Mouse (Mus musculus): Measurements from ENCODE around the gene Atp2b1. TPM values are rescaled to one million over a fixed set of nuclear protein-coding genes. Genes with fewer than 3 reads are reported as not detected.

Atp2b1 gene
- total and polyA plus RNA-seq, 2 experiments from 2014 or later, result 154 to 338 TPM

DNA sequence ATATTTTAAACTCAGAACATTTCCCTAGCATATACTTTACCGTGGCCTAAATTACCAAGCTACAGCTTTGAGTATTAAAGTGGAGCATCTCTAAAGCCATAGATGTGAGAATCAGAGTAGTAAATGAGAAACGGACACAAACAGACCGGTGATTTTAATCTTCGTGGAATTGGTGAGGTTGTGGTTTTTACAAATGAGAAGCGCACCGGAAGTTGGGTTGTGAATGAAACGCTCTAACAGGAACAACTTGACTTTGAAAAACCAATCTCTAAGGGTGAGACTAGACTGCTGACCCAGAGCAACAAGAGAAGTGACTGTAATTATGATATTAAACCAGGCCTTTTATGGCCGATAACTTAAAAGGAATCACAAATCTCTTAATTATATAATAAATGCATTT lies 16.7 kb upstream of the Atp2b1 start:
- no peaks in the 10 kb centered on the region for H3K4me1 ChIP-seq (ENCODE audit: insufficient read depth, low read length)
- DNase-seq (ENCODE audit: low spot score) (no peak), ATAC-seq (no peak)
- H3K9ac ChIP-seq (replicated peaks; ENCODE audit: low read length), result no peak overlapping the region
- no peaks in the 10 kb centered on the region for H3K9me3 ChIP-seq (ENCODE audit: low read length)
- 94% methylated on average over 8 of the region's 8 CpGs for WGBS
- H3K4me3 ChIP-seq (ENCODE audit: low read length), result no peak overlapping the region
- TF ChIP-seq CTCF (IDR thresholded peaks at IDR 0.05; ENCODE audit: low read depth), result no peak
- no peak overlapping the region for H3K27ac ChIP-seq
- no peak overlapping the region for H3K4me2 ChIP-seq (ENCODE audit: low read depth, low read length)
- H3K36me3 ChIP-seq (ENCODE audit: insufficient read depth, low read length), result no peaks in the 10 kb centered on the region
- H3K27me3 ChIP-seq (ENCODE audit: insufficient read depth, low read length), result no peaks in the 10 kb centered on the region

- 79% methylated on average over 4 of the region's 4 CpGs for WGBS
- no peak overlapping the region for H3K4me2 ChIP-seq (ENCODE audit: low read depth, low read length)
- H3K27ac ChIP-seq, result no peak overlapping the region
- DNase-seq (ENCODE audit: low spot score) (no peak), ATAC-seq (no peak)
- H3K4me1 ChIP-seq (ENCODE audit: insufficient read depth, low read length), result no peaks in the 10 kb centered on the region
- H3K9me3 ChIP-seq (ENCODE audit: low read length), result no peaks in the 10 kb centered on the region
- no peak for TF ChIP-seq CTCF (IDR thresholded peaks at IDR 0.05; ENCODE audit: low read depth)
- H3K27me3 ChIP-seq (ENCODE audit: insufficient read depth, low read length), result no peaks in the 10 kb centered on the region
- H3K36me3 ChIP-seq (ENCODE audit: insufficient read depth, low read length), result no peaks in the 10 kb centered on the region
- H3K4me3 ChIP-seq (ENCODE audit: low read length), result no peak overlapping the region
- no peak overlapping the region for H3K9ac ChIP-seq (replicated peaks; ENCODE audit: low read length)
Observed at GRCm38 (mm10) chr10:98897913-98898748, 16.1 kb upstream of the Atp2b1 start.

- no peak overlapping the region for H3K9ac ChIP-seq (replicated peaks; ENCODE audit: low read length)
- 83% methylated on average over 5 of the region's 5 CpGs for WGBS
- H3K4me3 ChIP-seq (ENCODE audit: low read length), result no peak overlapping the region
- no peaks in the 10 kb centered on the region for H3K9me3 ChIP-seq (ENCODE audit: low read length)
- H3K36me3 ChIP-seq (ENCODE audit: insufficient read depth, low read length), result no peaks in the 10 kb centered on the region
- no peak overlapping the region for H3K4me2 ChIP-seq (ENCODE audit: low read depth, low read length)
- DNase-seq (ENCODE audit: low spot score) (no peak), ATAC-seq (no peak)
- no peak overlapping the region for H3K27ac ChIP-seq
- no peaks in the 10 kb centered on the region for H3K4me1 ChIP-seq (ENCODE audit: insufficient read depth, low read length)
- no peaks in the 10 kb centered on the region for H3K27me3 ChIP-seq (ENCODE audit: insufficient read depth, low read length)
- TF ChIP-seq CTCF (IDR thresholded peaks at IDR 0.05; ENCODE audit: low read depth), result no peak
Observed at GRCm38 (mm10) chr10:98901533-98901932, 12.7 kb upstream of the Atp2b1 start.

DNA sequence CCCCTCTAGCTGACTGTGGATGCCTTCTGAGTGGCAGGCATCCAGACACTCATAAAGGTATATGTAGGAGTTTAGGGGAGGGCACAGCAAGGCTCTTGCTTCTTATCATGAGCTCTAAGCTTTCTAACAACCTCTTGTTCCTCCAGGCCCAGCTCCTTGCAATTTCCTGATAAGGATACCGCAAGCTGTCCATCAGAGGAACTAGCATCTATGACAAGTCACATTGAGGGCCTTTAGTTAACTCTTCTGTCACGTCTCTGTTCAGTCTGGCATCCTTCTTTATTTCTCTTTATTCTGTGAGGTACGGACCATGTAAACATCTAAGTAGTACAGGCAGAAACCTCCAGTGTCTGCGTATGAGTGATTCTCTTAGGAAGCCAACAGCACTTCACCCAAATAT lies 8.2 kb upstream of the Atp2b1 start:
- Histone ChIP-seq H3K9ac (replicated peaks; ENCODE audit: low read length) (no peak overlapping the region), H3K36me3 (ENCODE audit: insufficient read depth, low read length) (no peaks in the 10 kb centered on the region), H3K27me3 (ENCODE audit: insufficient read depth, low read length) (no peaks in the 10 kb centered on the region), H3K4me1 (ENCODE audit: insufficient read depth, low read length) (no peaks in the 10 kb centered on the region), H3K4me2 (ENCODE audit: low read depth, low read length) (no peak overlapping the region), H3K27ac (no peak overlapping the region), H3K9me3 (ENCODE audit: low read length) (no peaks in the 10 kb centered on the region), H3K4me3 (ENCODE audit: low read length) (no peak overlapping the region)
- 89% methylated on average over 4 of the region's 4 CpGs for WGBS
- ATAC-seq, result no peak
- no peak for TF ChIP-seq CTCF (IDR thresholded peaks at IDR 0.05; ENCODE audit: low read depth)
- DNase-seq (ENCODE audit: low spot score), result no peak

GRCm38 (mm10) chr10:98906941-98907549 lies 7.2 kb upstream of the Atp2b1 start:
- H3K27ac ChIP-seq, result no peak overlapping the region
- no peaks in the 10 kb centered on the region for H3K4me1 ChIP-seq (ENCODE audit: insufficient read depth, low read length)
- H3K9ac ChIP-seq (replicated peaks; ENCODE audit: low read length), result no peak overlapping the region
- DNase-seq (ENCODE audit: low spot score), result no peak
- no peak overlapping the region for H3K4me3 ChIP-seq (ENCODE audit: low read length)
- no peaks in the 10 kb centered on the region for H3K9me3 ChIP-seq (ENCODE audit: low read length)
- no peaks in the 10 kb centered on the region for H3K27me3 ChIP-seq (ENCODE audit: insufficient read depth, low read length)
- no peak overlapping the region for H3K4me2 ChIP-seq (ENCODE audit: low read depth, low read length)
- 83% methylated on average over 5 of the region's 5 CpGs for WGBS
- no peaks in the 10 kb centered on the region for H3K36me3 ChIP-seq (ENCODE audit: insufficient read depth, low read length)
- no peak for TF ChIP-seq CTCF (IDR thresholded peaks at IDR 0.05; ENCODE audit: low read depth)
- ATAC-seq, result no peak

DNA sequence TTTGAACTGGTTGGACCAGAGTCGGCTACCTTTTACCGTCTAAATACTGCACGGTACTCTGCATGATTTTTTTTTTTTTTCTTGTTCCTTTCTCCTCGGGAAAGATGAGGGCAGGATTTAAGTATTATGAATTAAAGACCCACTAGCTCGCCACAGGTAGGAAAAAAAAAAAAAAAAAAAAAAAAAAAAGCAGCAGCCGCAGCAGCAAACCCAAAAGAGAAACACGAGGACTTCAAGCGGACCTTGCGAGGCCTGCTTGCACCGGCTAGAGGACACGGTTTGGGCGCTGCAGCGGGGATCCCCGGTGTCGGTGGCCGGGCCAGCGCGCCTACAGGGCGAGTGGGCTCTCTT lies 621 bp upstream of the Atp2b1 start:
- ATAC-seq, result no peak
- under 1% methylated on average over 19 of the region's 19 CpGs for WGBS
- Histone ChIP-seq H3K27ac (peak overlapping the region; percentile 96), H3K4me3 (ENCODE audit: low read length) (peak overlapping the region; percentile 56), H3K9me3 (ENCODE audit: low read length) (no peaks in the 10 kb centered on the region), H3K36me3 (ENCODE audit: insufficient read depth, low read length) (no peaks in the 10 kb centered on the region), H3K4me1 (ENCODE audit: insufficient read depth, low read length) (0 out of 2 replicates have a peak, but pooled peaks cover 4% of the 10 kb centered on the region), H3K27me3 (ENCODE audit: insufficient read depth, low read length) (no peaks in the 10 kb centered on the region), H3K4me2 (ENCODE audit: low read depth, low read length) (peak overlapping the region; percentile 61), H3K9ac (replicated peaks; ENCODE audit: low read length) (peak overlapping the region; percentile 87)
- TF ChIP-seq CTCF (IDR thresholded peaks at IDR 0.05; ENCODE audit: low read depth), result no peak
- DNase-seq (ENCODE audit: low spot score), result no peak

- peak overlapping the region; percentile 96 for H3K27ac ChIP-seq
- WGBS, result 0% methylated on average over 13 of the region's 62 CpGs
- H3K27me3 ChIP-seq (ENCODE audit: insufficient read depth, low read length), result no peaks in the 10 kb centered on the region
- peak; percentile 77 for ATAC-seq
- peak overlapping the region; percentile 66 for H3K4me2 ChIP-seq (ENCODE audit: low read depth, low read length)
- peak; percentile 91 for DNase-seq (ENCODE audit: low spot score)
- 0 out of 2 replicates have a peak, but pooled peaks cover 4% of the 10 kb centered on the region for H3K4me1 ChIP-seq (ENCODE audit: insufficient read depth, low read length)
- no peak for TF ChIP-seq CTCF (IDR thresholded peaks at IDR 0.05; ENCODE audit: low read depth)
- no peaks in the 10 kb centered on the region for H3K36me3 ChIP-seq (ENCODE audit: insufficient read depth, low read length)
- peak overlapping the region; percentile 87 for H3K9ac ChIP-seq (replicated peaks; ENCODE audit: low read length)
- H3K4me3 ChIP-seq (ENCODE audit: low read length), result peak overlapping the region; percentile 56
- no peaks in the 10 kb centered on the region for H3K9me3 ChIP-seq (ENCODE audit: low read length)
Observed at GRCm38 (mm10) chr10:98914810-98915241, 620 bp downstream of the Atp2b1 start.
